Mouse (Mus musculus) forebrain, embryonic 14.5 days (tissue): ENCODE data around the gene Dcst2. TPM values are rescaled to one million over a fixed set of nuclear protein-coding genes. Genes with fewer than 3 reads are reported as not detected.
A peak's percentile ranks its signal among the peaks of the same experiment; 100 is the strongest.

Experiments used
- ATAC-seq: fragments of 200-750 bp; cut with Nextera tagmentation; 2 replicates; pipeline ENCODE4 v1.8.0; 2017; ENCODE audit warnings: mild to moderate bottlenecking, moderate library complexity
- DNase-seq: peaks from one replicate; pipeline ENCODE4 v3.0.0-alpha.2; 2015; ENCODE audit warnings: low spot score
- H3K27ac ChIP-seq: fragments of 300-500 bp; sonication (generic); 2 replicates; pipeline ENCODE4 v1.5.1; 2014; ENCODE audit warnings: low read depth, mild to moderate bottlenecking, control low read depth, low read length, moderate library complexity
- H3K27me3 ChIP-seq: fragments of 300-500 bp; sonication (generic); replicated peaks from 2 replicates; pipeline ENCODE4 v1.6.1; 2014; ENCODE audit warnings: low read length, control low read depth, mixed read lengths; ENCODE audit not compliant: control insufficient read depth, insufficient read depth
- H3K36me3 ChIP-seq: fragments of 300-500 bp; sonication (generic); 2 replicates; pipeline ENCODE4 v1.6.1; 2014; ENCODE audit warnings: low read length, control low read depth; ENCODE audit not compliant: control insufficient read depth, insufficient read depth
- H3K4me1 ChIP-seq: fragments of 300-500 bp; sonication (generic); 2 replicates; pipeline ENCODE4 v1.6.1; 2014; ENCODE audit warnings: antibody characterized with exemption, low read length, control low read depth; ENCODE audit not compliant: control insufficient read depth, insufficient read depth
- H3K4me2 ChIP-seq: fragments of 300-500 bp; sonication (generic); 2 replicates; pipeline ENCODE4 v1.6.1; 2014; ENCODE audit warnings: mild to moderate bottlenecking, control low read depth, low read length
- H3K4me3 ChIP-seq: fragments of 300-500 bp; sonication (generic); 2 replicates; pipeline ENCODE4 v1.5.1; 2014; ENCODE audit warnings: low read depth, low read length, control low read depth
- H3K9ac ChIP-seq: fragments of 300-500 bp; sonication (generic); 2 replicates; pipeline ENCODE4 v1.6.1; 2014; ENCODE audit warnings: mild to moderate bottlenecking, low read length, control low read depth, moderate library complexity
- H3K9me3 ChIP-seq: fragments of 300-500 bp; sonication (generic); replicated peaks from 2 replicates; pipeline ENCODE4 v1.6.1; 2016; ENCODE audit warnings: low read length, control low read depth, mixed read lengths; ENCODE audit not compliant: control insufficient read depth
- WGBS: fragments of 180-500 bp; shearing (Covaris S2); extraction: QIAGEN DNeasy Blood & Tissue Kit; methylation state at CpG from one replicate; pipeline ENCODE4 v1.1.7; 2014; 5-methylcytosine and 5-hydroxymethylcytosine counted together
- polyA plus RNA-seq: library from polyadenylated mRNA; unstranded; fragments of >200 nt; fragmentation: Nextera tagmentation; extraction: Ambion mirVana; gene quantifications from 2 replicates; pipeline ENCODE4 v1.2.1, GENCODE M21; 2014

The Dcst2 gene
- polyA plus RNA-seq, 1 experiment from 2014 or later: 0.08 TPM

DNA sequence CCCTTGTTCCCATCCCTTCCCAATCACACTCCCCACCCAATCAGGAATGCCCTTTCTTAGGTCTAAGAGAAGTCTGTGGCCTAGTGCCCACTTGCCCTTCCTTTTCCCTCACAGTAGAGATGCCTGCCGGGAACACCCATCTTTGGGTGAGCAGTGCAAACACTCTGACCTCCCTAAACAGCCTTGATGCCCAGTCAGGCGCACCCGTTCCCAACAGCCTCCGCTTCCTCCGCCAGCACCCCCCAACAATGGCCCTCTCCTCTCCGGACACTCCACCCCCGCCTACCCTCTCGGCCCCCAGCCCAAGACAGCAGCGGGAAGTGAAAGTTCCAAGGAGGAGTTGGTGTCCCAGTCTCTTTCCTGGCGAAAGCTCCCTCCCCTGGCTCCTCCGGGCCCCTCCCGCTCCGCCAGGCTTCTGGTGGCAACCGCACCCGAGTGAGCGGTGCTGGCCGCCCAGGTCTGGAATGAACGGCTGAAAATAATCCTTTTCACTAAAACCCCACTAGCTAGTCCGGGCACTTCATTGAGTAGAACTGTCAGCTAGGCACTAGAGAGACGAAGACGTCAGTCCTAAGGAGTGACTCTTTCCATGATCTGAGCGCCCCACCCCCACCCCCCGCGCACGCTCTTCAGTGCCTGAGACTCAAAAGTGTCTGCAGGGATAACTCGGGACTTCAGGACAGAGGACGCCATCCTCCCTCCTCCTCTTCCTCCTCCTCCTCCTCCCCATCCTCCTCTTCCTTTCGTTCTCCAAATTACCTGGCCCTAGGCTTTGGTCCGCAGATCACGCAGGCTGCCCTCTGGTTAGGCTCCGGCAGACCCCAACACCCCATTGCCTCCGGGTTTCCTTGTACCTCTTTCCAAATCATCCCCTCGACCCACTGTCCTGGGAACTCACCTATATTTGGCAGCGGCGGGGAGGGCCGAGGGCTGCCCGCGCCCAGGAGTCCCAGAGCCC, 12.6 kb upstream of the Dcst2 start:
- ATAC-seq (peak; percentile 49), DNase-seq (peak; percentile 35)
- Histone ChIP-seq H3K4me1 (peaks cover 5% of the 10 kb centered on the region; the same call in 1 of the 2 replicates), H3K4me2 (peak overlapping the region; percentile 90), H3K4me3 (peak overlapping the region; percentile 51), H3K36me3 (peaks cover 3% of the 10 kb centered on the region; the same call in 1 of the 2 replicates), H3K27me3 (no peaks in the 10 kb centered on the region), H3K9ac (peak overlapping the region; percentile 69), H3K27ac (0 out of 2 replicates have a peak overlapping the region, but pooled peaks have one; percentile 61), H3K9me3 (no peaks in the 10 kb centered on the region)
- WGBS: under 1% methylated on average over 38 of the region's 38 CpGs

DNA sequence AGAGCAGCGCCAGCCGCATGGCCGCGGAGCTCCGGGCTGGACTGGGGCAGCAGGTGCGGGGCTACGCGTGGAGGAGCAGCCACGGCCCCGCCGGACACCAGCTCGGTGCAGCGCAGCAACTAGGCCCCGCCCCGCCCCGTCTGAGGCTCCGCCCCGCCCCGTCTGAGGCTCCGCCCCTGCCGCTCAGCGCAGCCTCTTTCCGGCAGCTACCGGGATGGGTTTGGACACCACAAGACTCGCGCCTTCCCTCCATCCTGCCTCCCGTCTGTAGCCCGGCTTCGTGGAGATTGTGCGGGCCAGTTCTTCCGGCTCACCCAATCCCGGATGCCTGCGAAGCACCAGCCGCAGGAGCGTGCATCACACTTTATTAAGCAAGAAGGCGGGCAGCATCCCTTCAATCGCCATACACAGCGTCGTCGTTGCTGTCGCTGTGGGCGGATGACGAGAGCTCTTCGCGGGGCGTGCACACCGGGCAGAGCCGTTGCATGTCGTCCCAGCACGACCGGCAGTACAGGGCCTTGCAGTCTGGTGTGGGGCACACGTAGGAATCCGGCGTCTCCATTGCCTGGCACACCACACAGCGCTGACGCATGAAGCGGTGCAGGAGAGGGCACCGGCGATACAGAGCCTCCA, 11.8 kb upstream of the Dcst2 start, which contains the start of gene Adam15:
Gene Adam15, minus strand, starts transcription at position 128 of the 633 bp plus-strand sequence.
- H3K36me3 ChIP-seq: no peaks in the 10 kb centered on the region
- H3K27ac ChIP-seq: peak within 1 kb of the TSS; percentile 61
- peak within 1 kb of the TSS; percentile 69 for H3K9ac ChIP-seq
- WGBS: under 1% methylated on average over 59 of the region's 59 CpGs
- DNase-seq (peak; percentile 86), ATAC-seq (peak; percentile 95)
- H3K4me1 ChIP-seq: peaks cover 5% of the 10 kb centered on the region; the same call in 1 of the 2 replicates
- no peaks in the 10 kb centered on the region for H3K9me3 ChIP-seq
- no peaks in the 10 kb centered on the region for H3K27me3 ChIP-seq
- peak within 1 kb of the TSS; percentile 51 for H3K4me3 ChIP-seq
- peak within 1 kb of the TSS; percentile 90 for H3K4me2 ChIP-seq

DNA sequence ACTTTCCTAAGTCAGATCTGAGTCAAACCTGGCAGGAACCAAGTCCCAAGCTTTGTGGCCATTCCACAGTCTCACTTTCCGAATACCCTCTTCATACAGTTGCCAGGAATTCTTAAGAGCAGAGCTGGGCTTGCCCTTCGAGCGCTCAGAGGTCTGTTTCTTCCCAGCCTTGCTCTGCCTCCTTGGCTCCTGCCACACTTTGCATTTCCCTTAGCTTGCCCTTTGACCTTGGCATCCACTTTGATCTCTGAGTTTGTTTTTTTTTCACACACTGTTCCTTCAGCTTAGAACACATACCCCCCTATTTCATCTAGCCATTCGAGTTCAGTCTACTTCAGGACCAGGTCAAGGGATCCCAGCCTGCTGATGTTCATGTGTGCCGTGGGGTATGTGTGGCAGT, 10.5 kb upstream of the Dcst2 start:
- WGBS: 85% methylated on average over 5 of the region's 5 CpGs
- DNase-seq (no peak), ATAC-seq (no peak)
- Histone ChIP-seq H3K27me3 (no peaks in the 10 kb centered on the region), H3K4me1 (peaks cover 5% of the 10 kb centered on the region; the same call in 1 of the 2 replicates), H3K9me3 (no peaks in the 10 kb centered on the region), H3K27ac (no peak overlapping the region), H3K4me3 (no peak overlapping the region), H3K36me3 (no peaks in the 10 kb centered on the region), H3K4me2 (no peak overlapping the region), H3K9ac (no peak overlapping the region)

DNA sequence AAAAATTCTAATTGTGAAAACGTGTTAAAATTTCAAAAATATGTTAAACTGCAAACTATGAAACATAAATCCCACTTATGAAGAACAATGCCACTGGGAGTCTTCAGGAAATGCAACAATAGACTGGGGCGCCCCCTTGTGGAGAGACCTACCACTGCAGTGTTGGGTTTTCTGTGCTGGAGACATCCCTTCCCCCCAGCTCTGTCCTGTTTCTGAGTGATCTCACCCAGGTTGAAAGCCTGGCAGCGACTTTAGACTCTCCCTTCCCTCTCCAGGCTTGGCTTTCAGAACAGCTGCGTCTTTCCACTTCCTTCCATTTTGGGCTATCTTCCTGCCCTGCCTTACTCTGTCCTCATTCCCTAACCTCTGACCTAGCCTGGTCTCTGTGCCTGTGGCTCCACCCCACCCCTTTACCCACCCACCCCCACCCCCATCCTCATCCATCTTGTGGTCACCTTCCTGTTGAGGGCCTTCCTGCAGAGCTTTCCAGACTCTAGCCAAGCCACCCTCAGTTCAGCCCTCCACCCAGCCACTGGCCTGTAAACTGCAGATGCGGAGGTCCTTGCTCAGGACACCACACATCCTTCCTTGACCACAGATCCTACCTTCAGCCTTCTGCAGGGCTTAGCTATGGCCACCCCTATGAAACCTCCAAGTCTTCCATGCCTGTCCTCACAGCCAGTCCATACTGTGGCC, 6.8 kb upstream of the Dcst2 start:
- ATAC-seq: peak; percentile 18; the same call in 1 of the 2 replicates
- DNase-seq: peak; percentile 84
- no peaks in the 10 kb centered on the region for H3K27me3 ChIP-seq
- no peak overlapping the region for H3K9ac ChIP-seq
- H3K4me3 ChIP-seq: no peak overlapping the region
- WGBS: 19% methylated on average over 5 of the region's 5 CpGs
- no peak overlapping the region for H3K4me2 ChIP-seq
- H3K9me3 ChIP-seq: no peaks in the 10 kb centered on the region
- H3K4me1 ChIP-seq: no peaks in the 10 kb centered on the region
- no peak overlapping the region for H3K27ac ChIP-seq
- H3K36me3 ChIP-seq: no peaks in the 10 kb centered on the region

DNA sequence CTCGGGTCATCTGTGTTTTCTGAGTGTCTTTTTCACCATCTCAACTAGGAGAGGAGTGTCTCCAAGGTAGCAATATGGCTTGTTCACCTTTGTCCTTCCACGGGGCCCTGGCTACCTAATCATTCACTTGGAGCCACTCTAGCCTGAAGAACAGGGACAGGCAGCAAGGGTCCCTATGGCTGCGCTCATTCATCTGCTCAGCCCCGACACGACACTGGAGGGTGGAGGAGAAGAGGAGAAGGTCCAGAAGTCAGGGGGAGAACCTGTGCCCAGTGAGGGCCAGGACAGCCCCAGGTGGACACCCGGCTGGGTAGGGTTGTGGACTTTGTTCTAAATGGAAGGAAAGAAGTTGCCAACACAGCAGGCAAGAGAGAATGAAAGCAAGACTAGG, 6.3 kb upstream of the Dcst2 start:
- 78% methylated on average over 6 of the region's 6 CpGs for WGBS
- Histone ChIP-seq H3K36me3 (no peaks in the 10 kb centered on the region), H3K4me2 (no peak overlapping the region), H3K27ac (no peak overlapping the region), H3K9ac (no peak overlapping the region), H3K27me3 (no peaks in the 10 kb centered on the region), H3K4me1 (no peaks in the 10 kb centered on the region), H3K4me3 (no peak overlapping the region), H3K9me3 (no peaks in the 10 kb centered on the region)
- DNase-seq: no peak
- ATAC-seq: no peak

DNA sequence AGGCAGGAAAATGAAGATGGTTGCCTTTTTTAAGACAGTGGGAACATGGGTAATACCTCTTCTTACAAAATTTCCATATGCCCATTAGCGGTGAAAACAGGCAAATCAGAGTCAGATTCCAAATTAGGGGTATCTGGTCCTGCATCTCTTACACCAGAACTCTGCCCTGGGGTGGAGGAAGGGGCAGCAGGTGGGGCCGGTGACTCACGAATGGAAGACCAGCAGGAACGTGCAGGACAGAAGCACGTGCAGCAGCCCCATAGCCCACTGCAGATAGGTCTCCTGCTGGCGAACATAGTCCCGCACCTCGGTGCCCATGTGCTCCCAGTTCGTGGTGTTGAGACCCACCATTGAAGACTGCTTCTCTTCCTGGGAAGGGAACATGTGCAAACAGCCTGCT, 5.7 kb upstream of the Dcst2 start:
- 65% methylated on average over 9 of the region's 9 CpGs for WGBS
- ATAC-seq (no peak), DNase-seq (no peak)
- Histone ChIP-seq H3K4me3 (no peak overlapping the region), H3K36me3 (no peaks in the 10 kb centered on the region), H3K9me3 (no peaks in the 10 kb centered on the region), H3K4me1 (no peaks in the 10 kb centered on the region), H3K27ac (no peak overlapping the region), H3K9ac (no peak overlapping the region), H3K27me3 (no peaks in the 10 kb centered on the region), H3K4me2 (no peak overlapping the region)

DNA sequence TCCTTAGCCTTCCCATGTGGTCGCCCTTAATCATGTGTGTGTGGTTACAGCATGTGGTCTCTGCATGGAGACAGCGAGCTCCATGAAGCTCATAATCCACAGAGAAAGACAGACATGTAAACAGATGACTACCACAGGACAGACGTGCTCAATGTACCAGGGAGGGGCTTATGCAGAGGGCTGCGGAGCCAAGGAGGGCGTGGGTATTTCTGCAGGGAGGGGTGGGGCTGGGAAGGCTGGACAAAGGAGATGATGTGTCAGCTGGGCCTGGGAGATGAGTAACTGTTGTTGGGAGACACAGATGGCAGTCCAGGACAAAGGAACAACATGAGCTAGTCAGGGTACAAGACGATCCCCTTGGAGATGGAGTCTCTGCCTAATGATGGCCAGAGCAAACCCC, 2.1 kb upstream of the Dcst2 start:
- Histone ChIP-seq H3K4me2 (no peak overlapping the region), H3K27ac (no peak overlapping the region), H3K9ac (no peak overlapping the region), H3K9me3 (no peaks in the 10 kb centered on the region), H3K36me3 (no peaks in the 10 kb centered on the region), H3K27me3 (no peaks in the 10 kb centered on the region), H3K4me3 (no peak overlapping the region), H3K4me1 (no peaks in the 10 kb centered on the region)
- 74% methylated on average over 6 of the region's 6 CpGs for WGBS
- ATAC-seq (no peak), DNase-seq (no peak)

DNA sequence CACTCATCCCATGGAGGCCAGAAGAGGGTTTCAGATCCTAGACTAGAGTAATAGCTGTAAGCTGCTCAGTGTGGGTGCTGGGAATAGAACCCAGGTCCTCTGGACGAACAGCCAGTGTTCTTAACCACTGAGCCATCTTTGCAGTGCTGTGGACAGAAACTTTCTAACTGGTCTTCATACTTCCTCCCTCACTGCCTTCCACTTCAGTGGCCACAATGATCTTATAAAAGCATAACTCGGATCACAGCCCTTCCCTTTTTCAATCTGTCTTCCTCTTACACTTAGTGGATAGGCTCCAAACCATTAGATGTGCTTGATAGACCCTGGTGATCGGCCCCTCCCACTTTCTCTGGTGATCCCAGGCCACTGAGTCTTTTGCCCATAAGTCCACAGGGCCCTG, 1.5 kb upstream of the Dcst2 start:
- Histone ChIP-seq H3K4me3 (no peak overlapping the region), H3K9ac (no peak overlapping the region), H3K36me3 (no peaks in the 10 kb centered on the region), H3K4me2 (no peak overlapping the region), H3K27ac (no peak overlapping the region), H3K4me1 (no peaks in the 10 kb centered on the region), H3K27me3 (no peaks in the 10 kb centered on the region), H3K9me3 (no peaks in the 10 kb centered on the region)
- 71% methylated on average over 3 of the region's 3 CpGs for WGBS
- no peak for DNase-seq
- ATAC-seq: no peak
